Mouse (Mus musculus) lung, adult 2 months (tissue): ENCODE results near the gene Mcfd2.

ENCODE experiments used
- CTCF ChIP-seq: fragments of 200-500 bp; IDR thresholded peaks from 2 replicates; pipeline ENCODE4 v1.5.1; 2011; ENCODE audit warnings: mild to moderate bottlenecking, low read length, control low read depth; ENCODE audit not compliant: insufficient read depth
- POLR2A ChIP-seq: fragments of 200-500 bp; IDR thresholded peaks from 2 replicates; pipeline ENCODE4 v1.6.1; 2011; ENCODE audit warnings: low read depth, mild to moderate bottlenecking, control low read depth, low read length, borderline replicate concordance; ENCODE audit errors: extremely low read depth

DNA sequence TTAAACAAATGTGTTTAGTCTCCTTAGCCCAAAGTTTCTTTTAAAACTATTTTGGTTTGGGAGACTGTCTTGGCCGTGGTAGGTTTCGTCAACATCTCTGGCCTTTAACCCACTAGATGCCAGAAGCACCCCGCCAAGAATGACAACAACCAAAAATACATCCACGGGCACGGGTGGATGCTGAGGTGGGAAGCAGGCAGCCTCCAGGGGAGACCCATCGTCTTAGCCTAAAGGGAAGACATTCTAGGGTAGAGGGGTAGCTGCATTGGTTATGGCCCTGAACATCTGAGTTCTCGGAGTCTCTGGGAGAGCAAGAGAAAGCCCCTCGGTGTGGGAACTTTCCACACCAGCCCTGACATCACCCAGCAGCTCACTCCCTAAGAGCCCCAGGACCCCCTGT is 48.4 kb upstream of the Mcfd2 start:
- TF ChIP-seq CTCF: no peak
- no peak for TF ChIP-seq POLR2A
